Mouse (Mus musculus) embryonic facial prominence, embryonic 15.5 days (tissue): Measurements from ENCODE around the gene Slc5a5. TPM values are rescaled to one million over a fixed set of nuclear protein-coding genes. Genes with fewer than 3 reads are reported as not detected.

Source experiments
- ATAC-seq: fragments of 200-750 bp; cut with Nextera tagmentation; 2 replicates; pipeline ENCODE4 v1.8.0; 2017; ENCODE audit warnings: low read depth, moderate TSS enrichment; ENCODE audit not compliant: insufficient number of reproducible peaks, low FRiP score, low TSS enrichment
- H3K27ac ChIP-seq: fragments of 300-500 bp; sonication (generic); replicated peaks from 2 replicates; pipeline ENCODE4 v1.5.1; 2015; ENCODE audit warnings: mild to moderate bottlenecking, inconsistent platforms
- H3K27me3 ChIP-seq: fragments of 300-500 bp; sonication (generic); 2 replicates; pipeline ENCODE4 v1.6.1; 2015; ENCODE audit warnings: inconsistent platforms
- H3K36me3 ChIP-seq: fragments of 300-500 bp; sonication (generic); 2 replicates; pipeline ENCODE4 v1.6.1; 2015; ENCODE audit warnings: mild to moderate bottlenecking, inconsistent platforms
- H3K4me1 ChIP-seq: fragments of 300-500 bp; sonication (generic); 2 replicates; pipeline ENCODE4 v1.6.1; 2015; ENCODE audit warnings: inconsistent platforms
- H3K4me2 ChIP-seq: fragments of 300-500 bp; sonication (generic); replicated peaks from 2 replicates; pipeline ENCODE4 v1.6.1; 2015; ENCODE audit warnings: mild to moderate bottlenecking, inconsistent platforms
- H3K4me3 ChIP-seq: fragments of 300-500 bp; sonication (generic); replicated peaks from 2 replicates; pipeline ENCODE4 v1.5.1; 2015; ENCODE audit warnings: mild to moderate bottlenecking, inconsistent platforms
- H3K9ac ChIP-seq: fragments of 300-500 bp; sonication (generic); 2 replicates; pipeline ENCODE4 v1.6.1; 2015; ENCODE audit warnings: inconsistent platforms
- H3K9me3 ChIP-seq: fragments of 300-500 bp; sonication (generic); replicated peaks from 2 replicates; pipeline ENCODE4 v1.6.1; 2016; ENCODE audit warnings: inconsistent platforms
- WGBS: fragments of 180-500 bp; shearing (Covaris S2); methylation state at CpG from one replicate; pipeline ENCODE4 v1.1.7; 2015; 5-methylcytosine and 5-hydroxymethylcytosine counted together
- polyA plus RNA-seq: library from polyadenylated mRNA; unstranded; fragments of >200 nt; fragmentation: Nextera tagmentation; extraction: Ambion mirVana; gene quantifications from 2 replicates; pipeline ENCODE4 v1.2.1, GENCODE M21; 2015

The Slc5a5 gene
- polyA plus RNA-seq, 1 experiment from 2014 or later: 0.64 TPM

GRCm38 (mm10) chr8:70841147-70842072 is 51.1 kb downstream of the Slc5a5 start:
- Histone ChIP-seq H3K9me3 (no peaks in the 10 kb centered on the region), H3K4me1 (peaks cover 19% of the 10 kb centered on the region), H3K27me3 (0 out of 2 replicates have a peak, but pooled peaks cover 3% of the 10 kb centered on the region), H3K9ac (no peak overlapping the region), H3K27ac (no peak overlapping the region), H3K4me2 (no peak overlapping the region), H3K36me3 (0 out of 2 replicates have a peak, but pooled peaks cover 4% of the 10 kb centered on the region), H3K4me3 (no peak overlapping the region)
- 29% methylated on average over 22 of the region's 22 CpGs for WGBS
- no peak for ATAC-seq

GRCm38 (mm10) chr8:70840590-70840989 is 52.0 kb downstream of the Slc5a5 start:
- Histone ChIP-seq H3K27me3 (0 out of 2 replicates have a peak, but pooled peaks cover 3% of the 10 kb centered on the region), H3K36me3 (peaks cover 9% of the 10 kb centered on the region; the same call in 1 of the 2 replicates), H3K27ac (0 out of 2 replicates have a peak overlapping the region, but pooled peaks have one; percentile 95), H3K9ac (no peak overlapping the region), H3K4me1 (peaks cover 19% of the 10 kb centered on the region), H3K4me2 (no peak overlapping the region), H3K9me3 (no peaks in the 10 kb centered on the region), H3K4me3 (no peak overlapping the region)
- WGBS: 58% methylated on average over 10 of the region's 10 CpGs
- no peak for ATAC-seq

GRCm38 (mm10) chr8:70839408-70840351 is 52.9 kb downstream of the Slc5a5 start, which contains the start of gene Arrdc2:
Arrdc2 (minus strand) TSS chr8:70839720.
- ATAC-seq: peak; percentile 97
- 0 out of 2 replicates have a peak, but pooled peaks cover 3% of the 10 kb centered on the region for H3K27me3 ChIP-seq
- H3K9me3 ChIP-seq: no peaks in the 10 kb centered on the region
- peak within 1 kb of the TSS; percentile 61 for H3K9ac ChIP-seq
- peak within 1 kb of the TSS; percentile 95 for H3K27ac ChIP-seq
- peaks cover 11% of the 10 kb centered on the region; the same call in 1 of the 2 replicates for H3K36me3 ChIP-seq
- H3K4me3 ChIP-seq: peak within 1 kb of the TSS; percentile 75
- H3K4me2 ChIP-seq: peak within 1 kb of the TSS; percentile 70
- 1% methylated on average over 55 of the region's 55 CpGs for WGBS
- H3K4me1 ChIP-seq: peaks cover 19% of the 10 kb centered on the region

GRCm38 (mm10) chr8:70838654-70839407 is 53.7 kb downstream of the Slc5a5 start:
- Histone ChIP-seq H3K27me3 (0 out of 2 replicates have a peak, but pooled peaks cover 3% of the 10 kb centered on the region), H3K4me3 (peak overlapping the region; percentile 75), H3K27ac (peak overlapping the region; percentile 95)

GRCm38 (mm10) chr8:70836666-70837065 is 55.9 kb downstream of the Slc5a5 start:
- Histone ChIP-seq H3K4me2 (no peak overlapping the region), H3K9ac (no peak overlapping the region), H3K9me3 (no peaks in the 10 kb centered on the region), H3K27ac (no peak overlapping the region), H3K27me3 (no peaks in the 10 kb centered on the region), H3K36me3 (peaks cover 11% of the 10 kb centered on the region; the same call in 1 of the 2 replicates), H3K4me3 (no peak overlapping the region), H3K4me1 (peaks cover 22% of the 10 kb centered on the region)
- ATAC-seq: no peak
- 87% methylated on average over 12 of the region's 12 CpGs for WGBS

More at GRCm38 (mm10) chr8:70838654-70839407, 53.7 kb downstream of the Slc5a5 start:
- Histone ChIP-seq H3K9ac (peak overlapping the region; percentile 61), H3K4me2 (peak overlapping the region; percentile 70), H3K36me3 (peaks cover 11% of the 10 kb centered on the region; the same call in 1 of the 2 replicates), H3K9me3 (no peaks in the 10 kb centered on the region), H3K4me1 (peaks cover 19% of the 10 kb centered on the region)
- WGBS: 2% methylated on average over 66 of the region's 66 CpGs
- peak; percentile 12 for ATAC-seq

- Histone ChIP-seq H3K27me3 (no peaks in the 10 kb centered on the region), H3K4me2 (no peak overlapping the region), H3K9me3 (no peaks in the 10 kb centered on the region), H3K9ac (no peak overlapping the region), H3K27ac (no peak overlapping the region), H3K36me3 (peaks cover 11% of the 10 kb centered on the region; the same call in 1 of the 2 replicates), H3K4me1 (peaks cover 7% of the 10 kb centered on the region), H3K4me3 (no peak overlapping the region)
- 95% methylated on average over 3 of the region's 3 CpGs for WGBS
- ATAC-seq: no peak
Observed at GRCm38 (mm10) chr8:70834071-70834470, 58.5 kb downstream of the Slc5a5 start.

GRCm38 (mm10) chr8:70833520-70833919 is 59.0 kb downstream of the Slc5a5 start:
- WGBS: 42% methylated on average over 15 of the region's 15 CpGs
- Histone ChIP-seq H3K9me3 (no peaks in the 10 kb centered on the region), H3K27ac (no peak overlapping the region), H3K27me3 (no peaks in the 10 kb centered on the region), H3K4me1 (peaks cover 5% of the 10 kb centered on the region), H3K36me3 (peaks cover 11% of the 10 kb centered on the region; the same call in 1 of the 2 replicates), H3K4me2 (no peak overlapping the region), H3K9ac (no peak overlapping the region), H3K4me3 (no peak overlapping the region)
- no peak for ATAC-seq

GRCm38 (mm10) chr8:70833018-70833482 is 59.5 kb downstream of the Slc5a5 start:
- no peak overlapping the region for H3K27ac ChIP-seq
- no peak overlapping the region for H3K4me2 ChIP-seq
- no peak for ATAC-seq
- H3K4me1 ChIP-seq: peaks cover 3% of the 10 kb centered on the region
- whole genome bisulfite sequencing: 52% methylated on average over 9 of the region's 9 CpGs
- no peak overlapping the region for H3K9ac ChIP-seq
- H3K4me3 ChIP-seq: no peak overlapping the region
- peaks cover 11% of the 10 kb centered on the region; the same call in 1 of the 2 replicates for H3K36me3 ChIP-seq
- H3K9me3 ChIP-seq: no peaks in the 10 kb centered on the region
- H3K27me3 ChIP-seq: no peaks in the 10 kb centered on the region
